Mouse (Mus musculus) thymus, postnatal 36 days (tissue): Measurements from ENCODE around the gene Hip1r.

Experiments
- DNase-seq, 2 experiments: peaks; one replicate each; pipeline ENCODE4 v3.0.0; 2022; ENCODE audit warnings: mixed read lengths in 2 of 2

Gene Hip1r

DNA sequence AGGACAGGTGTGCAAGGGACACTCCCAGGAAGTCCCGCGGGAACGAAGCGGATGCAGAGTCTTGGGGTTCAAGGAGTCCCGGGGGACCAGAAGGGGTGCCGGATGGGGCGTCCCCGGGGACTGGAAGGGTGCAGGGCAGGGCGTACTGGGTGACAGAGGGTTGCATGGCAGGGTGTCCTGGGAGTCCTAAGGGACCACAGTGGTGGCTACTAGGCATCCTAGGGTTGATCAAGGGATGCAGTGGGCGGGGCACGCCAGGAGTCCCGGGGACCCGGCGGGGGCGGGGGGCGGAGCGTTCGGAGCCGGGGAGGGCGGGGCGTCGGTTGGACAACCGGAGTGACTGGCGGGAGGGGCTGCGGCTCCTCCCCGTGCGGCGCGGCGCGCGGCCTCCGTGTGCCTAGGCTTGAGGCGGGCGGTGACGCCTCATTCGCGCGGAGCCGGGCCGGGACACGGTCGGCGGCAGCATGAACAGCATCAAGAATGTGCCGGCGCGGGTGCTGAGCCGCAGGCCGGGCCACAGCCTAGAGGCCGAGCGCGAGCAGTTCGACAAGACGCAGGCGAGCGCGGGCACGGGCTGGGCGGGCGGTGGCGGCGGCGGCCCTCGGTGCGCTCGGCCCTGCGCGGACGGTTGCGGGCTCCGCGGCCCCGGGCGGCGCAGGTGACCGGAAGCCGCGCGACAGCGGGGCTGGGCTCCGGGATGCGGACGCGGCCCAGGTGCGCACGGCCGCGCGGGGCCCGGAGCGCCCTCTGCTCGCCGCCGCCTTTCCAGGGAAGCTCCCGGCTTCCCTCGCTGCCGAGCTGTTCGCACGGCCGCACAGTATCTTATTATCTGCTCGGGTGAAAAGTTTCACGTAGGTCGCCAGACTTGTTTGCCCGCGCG, at the start of gene Hip1r:
Gene Hip1r (plus strand): TSS at position 330 of the 880 bp plus-strand sequence.
- DNase-seq = peak; percentile 77 to 80

DNA sequence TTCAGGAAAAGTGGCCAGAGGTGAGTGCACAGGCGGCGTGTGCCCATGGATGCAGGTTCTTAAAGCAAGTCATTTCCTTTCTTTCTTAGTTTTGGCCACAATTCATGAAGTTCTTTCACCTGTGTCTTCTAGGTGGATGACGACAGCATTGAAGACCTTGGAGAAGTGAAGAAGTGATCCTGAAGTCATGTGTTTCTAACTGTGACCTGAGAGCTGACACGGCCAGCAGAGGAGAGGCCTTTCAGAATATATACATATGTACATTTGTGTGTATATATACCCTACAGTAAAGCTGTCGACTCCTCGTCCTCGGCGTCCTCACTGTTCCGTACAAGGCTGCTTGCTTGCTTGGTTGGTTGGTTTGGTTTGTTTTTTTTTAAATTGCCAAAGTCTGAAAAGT, 46.3 kb upstream of the Hip1r start, which contains the start of gene Gm43518:
Gene Gm43518 (plus strand): TSS at position 301 of the 400 bp plus-strand sequence.
- DNase-seq = no peak

DNA sequence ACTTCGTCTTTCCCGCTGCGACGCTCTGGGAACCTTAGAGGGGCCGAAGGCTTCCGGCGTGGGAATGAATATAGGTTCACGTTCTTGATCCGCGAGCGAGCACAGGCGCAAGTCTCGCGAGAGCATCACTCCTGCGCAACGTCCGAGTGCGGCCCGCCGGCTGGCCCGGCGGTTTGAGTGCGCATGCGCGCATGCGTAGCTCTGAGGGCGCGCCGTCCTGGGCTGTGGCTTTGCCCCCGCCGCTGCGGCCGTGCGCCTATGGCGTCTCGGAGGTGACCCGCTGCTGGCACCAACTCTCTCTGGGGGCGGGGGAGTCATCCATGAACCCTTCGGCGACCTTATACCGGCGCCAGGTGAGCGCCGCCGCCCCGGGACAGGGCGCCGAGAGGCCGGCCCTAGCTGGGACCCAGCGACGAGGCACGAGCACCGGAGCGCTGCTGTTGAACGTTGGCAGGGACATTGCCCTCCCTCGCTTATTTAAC, 42.9 kb upstream of the Hip1r start, which contains the start of gene Ccdc62:
Gene Ccdc62 (plus strand): TSS at position 172 of the 482 bp plus-strand sequence.
- peak; percentile 89 to 93 for DNase-seq

DNA sequence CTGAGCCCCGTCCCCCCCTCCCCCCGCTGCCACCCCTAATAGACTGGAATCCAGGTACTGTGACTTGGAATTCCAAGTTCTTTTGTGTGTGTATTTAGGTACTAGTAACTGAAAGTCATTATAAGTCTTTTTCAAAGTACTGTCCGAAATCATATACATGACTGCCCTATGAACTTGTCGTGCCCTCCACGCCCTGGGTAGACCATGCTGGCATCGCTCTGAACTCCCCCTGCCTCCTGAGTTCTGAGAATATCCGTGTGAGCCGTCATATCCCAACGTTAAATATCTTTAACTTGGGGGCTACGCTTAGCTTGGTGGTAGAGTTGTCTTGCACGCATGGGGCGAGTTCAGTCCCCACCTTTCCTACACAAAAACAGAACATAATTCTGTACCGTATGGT, 42.3 kb upstream of the Hip1r start:
- no peak for DNase-seq

DNA sequence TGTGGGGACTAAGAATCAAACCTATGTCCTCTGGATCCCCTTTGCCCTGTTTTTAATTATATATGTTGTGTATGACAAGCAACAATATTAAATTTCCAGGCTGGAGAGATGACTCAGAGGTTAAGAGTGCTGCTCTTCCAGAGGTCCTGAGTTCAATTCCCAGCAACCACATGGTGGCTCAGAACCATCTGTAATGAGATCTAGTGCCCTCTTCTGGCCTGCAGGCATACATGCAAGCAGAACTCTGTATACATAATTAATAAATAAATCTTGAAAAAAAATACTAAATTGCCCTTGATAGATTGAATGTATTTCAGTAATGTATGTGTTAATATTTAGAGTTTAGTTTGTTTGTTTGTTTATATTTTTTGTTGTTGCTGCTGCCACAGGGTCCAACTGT, 40.5 kb upstream of the Hip1r start:
- no peak for DNase-seq

DNA sequence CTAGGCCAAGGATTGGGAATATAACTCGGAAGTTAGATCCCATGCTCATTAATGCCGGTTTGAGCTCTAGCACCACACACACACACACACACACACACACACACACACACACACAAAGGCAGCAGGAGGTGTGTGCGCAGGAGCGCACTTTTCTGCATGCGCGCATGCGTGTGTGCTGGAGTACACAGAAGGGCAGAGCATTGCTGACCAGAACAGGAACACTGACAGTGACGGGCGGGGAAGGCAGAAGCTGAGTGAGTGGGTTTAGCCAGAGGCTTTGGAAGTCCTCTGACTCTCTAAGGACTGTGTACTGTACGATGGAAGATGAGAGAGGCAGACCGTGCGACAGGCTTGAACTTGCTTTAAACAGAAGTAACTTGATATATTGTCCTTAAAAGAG, 39.9 kb upstream of the Hip1r start:
- DNase-seq = no peak

DNA sequence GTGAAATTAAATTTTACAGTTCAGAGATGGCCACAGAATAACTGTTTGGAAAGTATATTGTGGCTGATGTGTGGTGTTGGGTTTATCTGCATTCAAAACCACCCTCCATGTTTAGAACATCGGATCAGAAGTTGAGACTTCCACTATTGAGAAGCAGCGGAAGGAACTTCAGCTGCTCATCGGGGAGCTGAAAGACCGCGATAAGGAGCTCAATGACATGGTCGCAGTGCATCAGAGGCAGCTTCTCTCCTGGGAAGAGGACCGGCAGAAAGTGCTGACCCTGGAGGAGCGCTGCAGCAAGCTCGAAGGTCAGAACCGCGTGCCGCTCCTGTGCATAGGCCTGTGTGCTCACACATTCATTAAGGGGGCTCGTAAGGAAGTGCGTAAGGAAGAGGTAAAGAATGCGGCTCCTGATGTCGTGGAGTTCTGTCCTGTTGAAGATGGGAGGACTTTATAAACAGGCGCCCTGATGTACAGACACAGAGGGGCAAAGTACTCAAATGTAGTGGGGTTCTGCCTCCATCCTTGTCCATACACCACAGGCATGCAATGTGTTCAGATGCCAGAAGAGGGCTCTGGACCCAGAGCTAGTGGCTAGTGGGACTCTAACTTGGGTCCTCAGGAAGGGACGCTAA, 39.4 kb upstream of the Hip1r start:
- no peak for DNase-seq

DNA sequence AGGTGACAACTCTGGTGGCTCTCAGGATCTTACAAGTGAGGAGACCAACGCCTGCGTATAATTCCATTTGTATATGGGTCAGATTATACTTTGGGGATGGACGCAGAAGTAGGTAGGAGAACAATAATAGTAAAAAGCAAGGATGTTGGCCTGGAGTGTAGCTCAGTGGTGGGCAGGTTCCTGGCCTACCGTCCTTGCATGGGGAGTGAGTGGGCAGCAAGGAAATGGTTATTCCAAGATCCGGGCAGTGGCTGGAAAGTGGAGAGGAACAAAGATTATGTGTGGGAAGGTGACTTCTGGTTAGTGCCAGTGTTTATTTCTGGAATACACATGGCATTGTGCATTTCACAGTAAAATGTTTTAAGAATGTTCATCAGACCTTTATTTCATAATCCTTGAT, 37.5 kb upstream of the Hip1r start:
- DNase-seq = no peak

DNA sequence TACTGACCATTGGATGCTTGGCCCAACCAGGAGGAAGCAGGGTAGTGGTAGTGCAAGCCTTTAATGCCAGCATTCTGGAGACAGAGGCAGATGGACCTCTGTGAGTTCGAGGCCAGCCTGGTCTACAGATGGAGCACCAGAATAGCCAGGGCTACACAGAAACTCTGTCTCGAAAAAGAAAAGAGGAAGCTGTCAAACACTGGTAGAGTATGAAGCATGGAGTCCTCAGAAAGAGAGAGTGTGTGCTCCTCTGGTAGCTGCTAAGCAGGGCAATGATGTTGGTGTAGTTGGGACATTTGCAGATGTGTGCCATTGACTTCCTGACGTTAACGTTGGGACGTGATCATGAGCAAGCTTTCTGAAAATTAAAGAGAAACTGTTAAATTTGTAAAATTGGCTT, 34.9 kb upstream of the Hip1r start:
- DNase-seq = no peak

DNA sequence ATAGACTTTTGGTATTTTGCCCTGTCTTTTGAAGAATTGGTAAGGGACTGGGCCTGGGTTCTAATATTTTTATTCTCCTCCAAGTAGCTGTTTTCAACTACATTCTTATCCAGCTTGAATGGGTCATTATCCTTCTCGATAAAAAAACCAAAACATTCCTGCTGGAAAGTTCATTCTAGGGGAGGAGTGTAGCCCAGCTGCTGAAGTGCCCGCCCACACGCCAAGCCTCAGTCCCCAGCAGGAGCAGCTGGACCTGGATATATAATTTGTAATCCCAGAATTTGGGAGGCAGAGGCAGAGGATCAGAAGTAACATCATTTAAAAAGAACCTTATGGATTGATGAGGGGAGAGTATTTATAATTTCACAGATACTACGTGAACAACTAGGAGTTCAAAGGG, 26.9 kb upstream of the Hip1r start:
- DNase-seq = no peak

DNA sequence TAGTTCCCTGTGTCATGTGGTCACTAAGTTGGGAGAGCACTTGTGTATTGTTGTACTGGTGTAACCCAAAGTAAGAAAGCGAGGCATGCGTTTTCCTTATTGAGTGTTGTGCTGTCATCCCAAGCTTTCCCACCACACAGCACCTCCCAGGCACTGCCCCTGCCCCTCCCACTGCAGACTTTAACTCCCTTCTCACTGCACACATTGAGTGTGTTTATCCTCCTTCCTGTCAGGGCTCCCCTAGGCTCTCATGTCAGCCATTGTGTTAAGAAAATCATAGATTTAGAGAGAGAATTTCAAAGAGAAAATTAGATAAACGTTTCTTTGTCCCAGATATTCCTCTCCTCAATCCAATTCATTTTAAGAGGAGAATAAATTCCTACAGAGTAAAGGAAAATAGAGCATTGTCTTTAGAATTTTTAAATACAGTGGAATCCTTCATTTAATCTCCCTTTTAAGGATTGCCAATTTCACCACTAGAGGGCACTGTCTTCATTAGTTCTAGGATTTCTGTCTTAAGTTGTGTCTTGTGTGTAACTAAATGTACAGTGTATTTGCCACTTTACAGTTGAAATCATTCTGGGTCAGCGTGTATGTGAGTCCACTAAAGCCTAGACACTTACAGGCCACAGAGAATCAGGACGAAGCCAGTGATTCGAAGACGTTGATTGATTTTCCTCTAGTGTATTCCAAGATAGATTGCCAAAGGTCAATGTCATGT, 26.2 kb upstream of the Hip1r start:
- DNase-seq = no peak

DNA sequence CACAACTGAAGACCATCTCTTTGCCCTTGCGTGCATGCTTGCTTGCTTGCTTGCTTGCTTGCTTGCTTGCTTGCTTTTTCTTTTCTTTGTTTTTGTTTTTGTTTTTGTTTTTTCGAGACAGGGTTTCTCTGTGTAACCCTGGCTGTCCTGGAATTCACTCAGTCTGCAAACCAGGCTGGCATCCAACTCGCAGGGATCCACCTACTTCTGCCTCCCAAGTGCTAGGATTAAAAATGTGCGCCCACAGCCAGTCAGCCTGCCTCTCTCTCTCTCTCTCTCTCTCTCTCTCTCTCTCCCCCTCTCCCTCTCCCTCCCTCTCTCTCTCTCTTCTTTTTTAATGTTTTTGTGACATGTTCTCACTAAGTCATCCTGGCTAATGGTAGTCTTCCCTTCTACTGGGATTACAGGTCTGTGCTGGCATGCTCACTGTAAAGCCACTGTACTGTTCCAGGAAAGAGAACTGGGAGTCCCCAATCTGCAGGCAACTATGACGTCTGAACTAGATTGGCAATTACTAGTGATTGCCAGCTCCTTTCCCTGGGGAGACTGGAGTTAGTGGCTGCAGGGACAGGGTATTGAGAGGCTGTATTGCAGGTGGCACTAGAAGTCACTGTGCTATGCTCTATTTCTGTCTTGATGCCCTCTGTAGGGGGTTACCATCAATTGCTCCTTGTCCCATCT, 20.9 kb upstream of the Hip1r start:
- DNase-seq = no peak

DNA sequence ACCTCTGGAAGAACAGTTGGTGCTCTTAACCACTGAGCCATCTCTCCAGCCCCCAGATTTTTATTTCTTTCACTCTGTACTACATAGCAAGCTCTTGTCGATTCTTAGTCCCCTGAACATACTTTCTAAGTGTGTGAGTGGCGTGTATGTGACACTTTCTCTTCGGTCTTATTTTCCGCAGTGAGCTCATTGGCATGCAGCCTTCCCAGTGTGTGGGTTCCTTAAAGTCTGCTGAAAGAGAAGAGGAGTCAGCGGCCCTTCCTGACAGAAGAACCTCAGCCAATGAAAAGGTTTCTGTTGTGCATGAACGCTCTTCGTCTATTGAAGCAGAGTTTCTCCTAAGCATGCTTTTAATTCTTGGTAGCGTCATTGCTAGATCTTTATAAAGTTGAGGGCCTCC, 16.2 kb upstream of the Hip1r start:
- no peak for DNase-seq

DNA sequence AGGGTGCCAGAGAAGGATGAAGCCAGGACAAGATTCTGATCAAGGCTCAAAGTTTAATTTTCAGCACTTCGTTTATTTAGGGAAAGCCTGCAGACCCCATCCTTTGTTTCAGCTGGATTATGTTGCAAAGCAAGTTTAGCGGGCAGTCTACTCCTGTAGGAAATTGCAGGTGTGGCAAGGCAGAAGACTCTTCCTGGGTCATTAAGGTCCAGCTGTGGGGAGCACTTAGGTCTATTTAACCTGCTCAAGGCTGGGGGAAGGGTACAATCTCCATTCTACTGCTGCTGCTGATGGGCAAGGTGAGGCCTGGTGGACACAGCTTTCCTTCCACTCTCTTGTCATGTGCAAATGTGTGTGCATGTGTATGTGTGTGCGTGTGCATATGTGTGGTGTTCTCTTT, 14.4 kb upstream of the Hip1r start:
- DNase-seq = no peak

DNA sequence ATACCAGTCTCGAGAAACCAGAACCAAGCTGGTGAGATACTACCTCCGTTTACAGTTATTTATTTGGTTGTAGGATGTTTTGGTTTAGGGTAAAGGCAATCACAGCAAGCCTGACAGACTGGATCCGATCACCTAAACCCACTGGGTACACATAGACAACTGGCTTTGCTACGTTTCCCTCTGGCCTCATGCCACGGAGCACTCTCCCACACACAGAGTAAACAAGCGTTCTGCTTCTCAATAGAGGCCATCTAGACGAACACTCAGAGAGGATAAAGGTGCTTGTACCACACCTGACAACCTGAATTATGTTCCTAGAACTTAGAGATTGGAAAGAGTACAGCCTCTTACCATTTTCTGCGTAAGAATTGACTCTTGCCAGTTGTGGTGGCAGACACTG, 13.3 kb upstream of the Hip1r start:
- DNase-seq = no peak

DNA sequence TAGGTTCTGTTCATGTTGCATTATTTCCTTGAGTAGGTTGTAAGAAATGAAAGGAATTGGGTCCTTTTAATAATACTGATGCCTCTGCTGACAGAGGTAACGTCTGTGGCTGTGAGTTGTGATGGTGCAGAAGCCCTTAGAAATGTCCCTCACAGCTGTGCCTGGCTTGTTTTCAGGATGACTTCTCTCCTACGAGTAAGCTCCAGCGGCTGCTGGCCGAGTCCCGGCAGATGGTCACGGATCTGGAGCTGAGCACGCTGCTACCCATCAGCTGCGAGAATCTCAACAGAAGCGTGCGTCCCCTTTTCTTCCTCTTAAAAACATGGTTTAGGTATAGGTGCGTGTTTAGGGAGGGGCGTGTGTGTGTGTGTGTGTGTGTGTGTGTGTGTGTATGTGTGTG, 12.4 kb upstream of the Hip1r start:
- no peak for DNase-seq

DNA sequence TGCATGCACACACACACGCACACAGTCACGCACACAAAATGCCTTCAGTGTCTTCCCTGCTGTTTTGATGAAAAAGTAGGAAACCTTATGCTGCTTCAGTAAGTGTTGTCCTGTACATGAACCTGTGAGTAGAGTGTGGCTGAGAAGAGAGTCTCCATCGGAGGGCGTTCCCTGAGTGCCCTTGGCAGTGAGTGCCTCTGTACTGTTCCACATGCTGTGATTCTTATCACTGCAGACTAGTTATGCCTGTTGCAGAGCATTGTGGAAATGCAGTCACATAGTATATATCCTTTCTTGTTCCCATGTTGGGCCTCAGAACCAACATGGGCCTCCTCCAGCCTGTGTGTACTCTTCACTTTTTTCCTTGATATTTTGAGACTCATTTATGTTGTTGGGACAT, 9.2 kb upstream of the Hip1r start:
- no peak for DNase-seq

DNA sequence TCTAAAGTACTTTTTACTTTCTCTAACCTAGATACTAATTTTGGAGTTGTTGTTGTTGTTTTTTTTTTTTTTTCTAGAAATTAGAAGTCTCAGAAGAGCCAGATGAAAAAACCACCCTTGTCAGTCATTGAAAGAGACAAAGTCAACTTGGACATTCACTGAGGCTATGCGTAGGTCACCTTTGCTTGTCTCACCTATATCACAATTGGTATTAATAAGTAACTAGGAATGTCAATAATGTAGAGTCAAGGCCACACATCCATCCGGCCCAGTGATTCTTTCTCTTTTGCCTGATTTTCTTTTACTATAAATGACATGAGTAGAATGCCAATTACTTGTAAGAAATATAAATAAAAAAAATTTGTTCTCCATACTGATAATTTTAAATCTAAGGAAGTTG, 6.7 kb upstream of the Hip1r start:
- no peak for DNase-seq

DNA sequence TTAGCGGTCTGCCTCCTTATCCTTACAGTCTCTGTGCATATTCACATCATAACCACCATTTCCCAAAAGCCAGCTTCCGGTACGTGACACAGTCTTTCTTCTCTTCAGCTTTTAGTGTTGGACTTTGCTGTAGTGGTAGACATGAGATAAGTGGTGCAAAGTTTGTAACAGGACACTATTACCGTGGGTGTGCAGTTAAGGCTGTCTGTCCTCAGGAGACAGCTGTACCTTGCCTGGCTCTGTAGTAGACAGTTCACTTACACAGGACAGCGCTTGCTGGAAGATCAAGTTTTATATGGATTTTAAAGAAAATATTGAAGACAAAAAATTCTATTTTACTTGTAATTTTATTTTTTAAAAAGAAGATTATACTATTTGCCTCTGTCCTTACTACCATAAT, 5.0 kb upstream of the Hip1r start:
- no peak for DNase-seq

DNA sequence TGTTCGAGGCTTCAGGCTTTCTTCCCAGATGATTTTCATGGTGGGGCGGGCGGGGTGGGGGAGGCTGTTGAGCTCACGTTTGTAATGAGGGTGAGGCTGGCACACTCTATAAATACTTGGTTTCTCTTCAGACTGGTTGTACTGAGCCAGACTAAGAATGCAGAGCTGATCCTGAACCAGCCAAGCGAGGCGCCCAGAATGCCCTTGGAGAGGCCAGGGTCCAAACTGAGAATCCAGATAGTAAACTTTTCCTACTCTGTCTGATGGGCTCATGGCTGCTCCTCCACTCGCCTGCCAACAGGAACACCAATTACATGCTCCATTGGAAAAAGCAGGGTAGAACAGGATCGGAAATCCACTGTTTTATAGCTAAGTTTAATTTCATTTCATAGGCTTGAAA, 4.2 kb upstream of the Hip1r start:
- no peak for DNase-seq

DNA sequence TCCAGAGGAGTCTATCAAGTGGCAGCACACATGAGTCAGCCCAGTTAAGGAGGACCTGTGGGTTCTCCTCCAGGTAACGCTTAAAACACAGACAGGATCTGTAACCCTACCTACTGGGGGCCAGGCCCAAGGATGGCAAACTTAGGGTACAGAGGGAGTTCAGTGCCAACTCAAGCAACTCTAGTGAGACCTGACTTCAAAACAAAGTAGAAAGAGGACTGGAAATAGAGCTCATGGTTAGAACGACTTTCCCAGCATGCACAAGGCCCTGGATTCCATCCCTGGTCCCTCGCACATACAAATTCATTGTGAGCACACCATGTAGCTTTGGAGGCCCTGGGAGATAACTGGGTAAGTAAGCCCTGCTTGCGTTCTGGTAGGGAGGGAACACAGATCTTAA, 2.9 kb upstream of the Hip1r start:
- DNase-seq = no peak

DNA sequence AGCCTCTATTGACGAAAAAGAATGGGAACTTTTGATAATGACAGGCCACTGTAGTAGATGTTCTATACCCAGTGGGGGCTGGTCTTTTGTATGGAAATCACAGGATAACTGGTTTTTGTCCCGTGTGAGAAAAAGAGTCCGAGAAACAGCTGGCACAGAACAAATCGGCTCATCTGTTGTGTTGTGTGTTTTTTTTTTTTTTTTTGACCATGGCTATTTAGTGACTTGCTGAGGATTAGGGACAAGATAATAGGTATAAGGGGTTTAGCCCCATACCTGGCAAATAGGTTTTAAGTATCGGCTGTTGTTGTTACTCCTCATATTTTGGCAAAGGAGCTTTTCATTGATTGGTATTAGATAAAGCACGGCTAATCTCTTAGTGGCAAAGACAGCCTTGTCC, 975 bp upstream of the Hip1r start:
- no peak for DNase-seq

DNA sequence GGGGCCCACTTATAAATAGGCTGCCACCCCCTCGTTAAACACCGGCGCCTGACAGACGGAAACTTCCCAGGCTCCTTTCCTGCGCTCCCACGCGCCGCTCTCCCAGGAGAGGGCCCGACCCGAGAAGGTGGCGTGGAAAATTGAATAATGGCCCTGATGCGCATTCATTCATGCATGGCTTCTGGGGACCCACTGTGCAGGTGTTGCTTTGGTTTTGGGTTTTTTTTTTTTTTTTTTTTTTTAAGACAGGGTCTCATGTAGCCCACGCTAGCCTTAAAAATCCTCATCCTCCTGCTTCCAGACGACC, 704 bp downstream of the Hip1r start:
- no peak for DNase-seq
